Mouse (Mus musculus) myocyte (in vitro differentiated cells): ENCODE data around the gene Cldn15. TPM values are rescaled to one million over a fixed set of nuclear protein-coding genes. Genes with fewer than 3 reads are reported as not detected.
A peak's percentile ranks its signal among the peaks of the same experiment; 100 is the strongest.

Experiments
- H3K27me3 ChIP-seq: one replicate; pipeline ENCODE4 v1.6.1; 2011; ENCODE audit not compliant: control insufficient read depth, insufficient read depth, insufficient read length
- H3K36me3 ChIP-seq: one replicate; pipeline ENCODE4 v1.6.1; 2011; ENCODE audit not compliant: control insufficient read depth, insufficient read depth
- H3K4me2 ChIP-seq: one replicate; pipeline ENCODE4 v1.6.1; 2011; ENCODE audit warnings: low read depth, control low read depth
- H3K4me3 ChIP-seq: one replicate; pipeline ENCODE4 v1.5.1; 2011; ENCODE audit warnings: mild to moderate bottlenecking, control low read depth, moderate library complexity
- H3K79me2 ChIP-seq: one replicate; pipeline ENCODE4 v1.6.1; 2011; ENCODE audit not compliant: control insufficient read depth, insufficient read depth
- H3ac ChIP-seq: one replicate; pipeline ENCODE4 v1.6.1; 2011; ENCODE audit not compliant: control insufficient read depth, insufficient read length
- CEBPB ChIP-seq: IDR thresholded peaks from 2 replicates; pipeline ENCODE4 v1.6.1; 2011; ENCODE audit warnings: mild to moderate bottlenecking, moderate library complexity; ENCODE audit not compliant: poor library complexity, insufficient read depth, severe bottlenecking
- E2F4 ChIP-seq: IDR thresholded peaks from one replicate; pipeline ENCODE4 v1.6.1; 2011; ENCODE audit warnings: mild to moderate bottlenecking, control low read depth, moderate library complexity; ENCODE audit not compliant: insufficient read depth
- MAX ChIP-seq: IDR thresholded peaks from one replicate; pipeline ENCODE4 v1.6.1; 2011; ENCODE audit warnings: low read depth, mild to moderate bottlenecking, control low read depth
- MYOD1 ChIP-seq, 3 experiments: IDR thresholded peaks; one replicate each; pipeline ENCODE4 v1.6.1; 2011; ENCODE audit warnings: control low read depth in 2 of 3, low read depth in 2 of 3, mild to moderate bottlenecking in 2 of 3, moderate library complexity in 1 of 3; ENCODE audit not compliant: insufficient read length in 2 of 3, control insufficient read depth in 1 of 3
- MYOG ChIP-seq, 3 experiments: IDR thresholded peaks; one replicate each; pipeline ENCODE4 v1.6.1; 2011; ENCODE audit warnings: control low read depth in 2 of 3, low read depth in 2 of 3, mild to moderate bottlenecking in 2 of 3; ENCODE audit not compliant: insufficient read length in 2 of 3, control insufficient read depth in 1 of 3, insufficient read depth in 1 of 3
- POLR2A ChIP-seq: IDR thresholded peaks from one replicate; pipeline ENCODE4 v1.6.1; 2011; ENCODE audit warnings: low read depth, mild to moderate bottlenecking, control low read depth, moderate library complexity; ENCODE audit not compliant: insufficient read length
- POLR2AphosphoS2 ChIP-seq: IDR thresholded peaks from one replicate; pipeline ENCODE4 v1.6.1; 2011; ENCODE audit warnings: low read depth, control low read depth; ENCODE audit not compliant: insufficient read length
- REST ChIP-seq: IDR thresholded peaks from one replicate; pipeline ENCODE4 v1.6.1; 2011; ENCODE audit warnings: mild to moderate bottlenecking, control low read depth, moderate library complexity; ENCODE audit not compliant: insufficient read depth, insufficient read length
- SRF ChIP-seq: IDR thresholded peaks from one replicate; pipeline ENCODE4 v1.6.1; 2011; ENCODE audit warnings: low read depth; ENCODE audit not compliant: control insufficient read depth, insufficient read length
- TCF12 ChIP-seq: IDR thresholded peaks from one replicate; pipeline ENCODE4 v1.6.1; 2011; ENCODE audit warnings: mild to moderate bottlenecking, control low read depth; ENCODE audit not compliant: poor library complexity, insufficient read depth, severe bottlenecking
- TCF3 ChIP-seq: IDR thresholded peaks from one replicate; pipeline ENCODE4 v1.6.1; 2011; ENCODE audit warnings: low read depth, control low read depth; ENCODE audit not compliant: insufficient read length
- USF1 ChIP-seq: IDR thresholded peaks from one replicate; pipeline ENCODE4 v1.6.1; 2011; ENCODE audit warnings: low read depth, mild to moderate bottlenecking, control low read depth, moderate library complexity
- polyA plus RNA-seq: library from polyadenylated mRNA; unstranded; fragments of >200 nt; fragmentation: generic; extraction: Trizol; gene quantifications from one replicate; pipeline ENCODE4 v1.2.1, GENCODE M21; 2012; ENCODE audit warnings: missing spikeins

Gene Cldn15
- polyA plus RNA-seq, 1 experiment, result 0.23 TPM

GRCm38 (mm10) chr5:136957250-136957649 lies 9.2 kb upstream of the Cldn15 start:
- Histone ChIP-seq H3K27me3 (no peaks in the 10 kb centered on the region), H3ac (no peak overlapping the region), H3K79me2 (peaks cover 29% of the 10 kb centered on the region), H3K36me3 (no peaks in the 10 kb centered on the region), H3K4me2 (no peak overlapping the region), H3K4me3 (no peak overlapping the region)
- no peak for TF ChIP-seq REST

GRCm38 (mm10) chr5:136958991-136959605 lies 7.3 kb upstream of the Cldn15 start:
- Histone ChIP-seq H3K79me2 (peaks cover 19% of the 10 kb centered on the region), H3ac (no peak overlapping the region), H3K36me3 (no peaks in the 10 kb centered on the region), H3K27me3 (no peaks in the 10 kb centered on the region), H3K4me3 (no peak overlapping the region), H3K4me2 (no peak overlapping the region)
- TF ChIP-seq CEBPB (no peak), E2F4 (no peak), TCF3 (no peak), MYOG (IDR thresholded peaks at IDR 0.05; ENCODE audit: control insufficient read depth in 1 of 3, insufficient read depth in 1 of 3, insufficient read length in 2 of 3, low read depth in 2 of 3) (no peak), POLR2AphosphoS2 (no peak), USF1 (no peak), MYOD1 (IDR thresholded peaks at IDR 0.05; ENCODE audit: control insufficient read depth in 1 of 3, insufficient read length in 2 of 3, low read depth in 2 of 3) (no peak), TCF12 (no peak), REST (no peak), SRF (no peak), MAX (no peak), POLR2A (no peak)

GRCm38 (mm10) chr5:136960053-136960452 lies 6.4 kb upstream of the Cldn15 start:
- no peaks in the 10 kb centered on the region for H3K27me3 ChIP-seq
- no peak overlapping the region for H3K4me3 ChIP-seq
- no peak for TF ChIP-seq SRF
- TF ChIP-seq MYOD1 (IDR thresholded peaks at IDR 0.05; ENCODE audit: control insufficient read depth in 1 of 3, insufficient read length in 2 of 3, low read depth in 2 of 3), result no peak
- no peak for TF ChIP-seq E2F4
- TF ChIP-seq MAX, result no peak
- no peak for TF ChIP-seq TCF12
- no peak for TF ChIP-seq REST
- no peak for TF ChIP-seq CEBPB
- no peak for TF ChIP-seq MYOG (IDR thresholded peaks at IDR 0.05; ENCODE audit: control insufficient read depth in 1 of 3, insufficient read depth in 1 of 3, insufficient read length in 2 of 3, low read depth in 2 of 3)
- no peak for TF ChIP-seq TCF3
- TF ChIP-seq POLR2A, result no peak
- no peak for TF ChIP-seq USF1
- no peak for TF ChIP-seq POLR2AphosphoS2
- no peaks in the 10 kb centered on the region for H3K36me3 ChIP-seq
- peaks cover 10% of the 10 kb centered on the region for H3K79me2 ChIP-seq
- no peak overlapping the region for H3ac ChIP-seq
- no peak overlapping the region for H3K4me2 ChIP-seq

GRCm38 (mm10) chr5:136961334-136961982 lies 5.0 kb upstream of the Cldn15 start:
- H3K36me3 ChIP-seq, result no peaks in the 10 kb centered on the region
- H3K4me2 ChIP-seq, result peak overlapping the region; percentile 79
- H3ac ChIP-seq, result peak overlapping the region; percentile 23
- H3K79me2 ChIP-seq, result no peaks in the 10 kb centered on the region
- TF ChIP-seq TCF12 (no peak), USF1 (peak; percentile 65)
- H3K27me3 ChIP-seq, result no peaks in the 10 kb centered on the region
- peak overlapping the region; percentile 62 for H3K4me3 ChIP-seq

GRCm38 (mm10) chr5:136961983-136962461 lies 4.4 kb upstream of the Cldn15 start:
- Histone ChIP-seq H3ac (peak overlapping the region; percentile 23), H3K79me2 (no peaks in the 10 kb centered on the region), H3K36me3 (no peaks in the 10 kb centered on the region), H3K27me3 (no peaks in the 10 kb centered on the region), H3K4me2 (peak overlapping the region; percentile 90), H3K4me3 (peak overlapping the region; percentile 62)
- no peak for TF ChIP-seq E2F4
- peak; percentile 75 for TF ChIP-seq POLR2A
- TF ChIP-seq POLR2AphosphoS2, result peak; percentile 90
